Mouse (Mus musculus) cortical plate, adult 2 months (tissue): Measurements from ENCODE around the gene Tmem106a.

ENCODE experiments used
- CTCF ChIP-seq: fragments of 200-500 bp; IDR thresholded peaks from 2 replicates; pipeline ENCODE4 v1.5.1; 2011; ENCODE audit warnings: mild to moderate bottlenecking, control low read depth, low read length; ENCODE audit not compliant: insufficient read depth; ENCODE audit errors: extremely low read depth
- POLR2A ChIP-seq: fragments of 200-500 bp; IDR thresholded peaks from 2 replicates; pipeline ENCODE4 v1.6.1; 2011; ENCODE audit warnings: mild to moderate bottlenecking, low read length, control low read depth; ENCODE audit not compliant: insufficient read depth; ENCODE audit errors: extremely low read depth

GRCm38 (mm10) chr11:101613596-101613995 is 31.6 kb downstream of the Tmem106a start:
- TF ChIP-seq CTCF (no peak), POLR2A (no peak)
